Mouse (Mus musculus): ENCODE measurements around the gene Ube2e1.
"Not testable (repeated sequence)": the region's sequence is repeated elsewhere in the genome, so short reads cannot be mapped to it uniquely, and the experiment has no call there.

Gene Ube2e1

DNA sequence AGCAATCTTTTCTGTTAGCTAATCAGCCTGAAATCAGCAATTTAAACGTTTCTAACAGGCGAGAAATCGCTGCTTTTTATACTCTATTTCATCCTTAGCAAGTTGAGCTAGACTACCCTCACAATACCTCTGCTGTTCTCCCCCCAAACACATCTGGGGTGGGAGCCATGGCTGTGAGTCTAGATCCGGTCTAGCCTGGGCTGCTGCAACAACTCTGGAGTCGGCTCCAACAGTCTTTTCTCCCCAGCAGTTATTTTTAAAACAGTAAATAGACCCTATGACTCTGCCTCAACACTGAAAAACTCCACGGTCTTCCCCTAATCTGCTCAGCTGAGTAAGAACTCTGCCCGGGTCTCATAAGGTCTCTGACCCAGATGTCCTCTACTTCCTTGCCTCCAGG lies 91.5 kb downstream of the Ube2e1 start:
- DNase-seq: no peak

DNA sequence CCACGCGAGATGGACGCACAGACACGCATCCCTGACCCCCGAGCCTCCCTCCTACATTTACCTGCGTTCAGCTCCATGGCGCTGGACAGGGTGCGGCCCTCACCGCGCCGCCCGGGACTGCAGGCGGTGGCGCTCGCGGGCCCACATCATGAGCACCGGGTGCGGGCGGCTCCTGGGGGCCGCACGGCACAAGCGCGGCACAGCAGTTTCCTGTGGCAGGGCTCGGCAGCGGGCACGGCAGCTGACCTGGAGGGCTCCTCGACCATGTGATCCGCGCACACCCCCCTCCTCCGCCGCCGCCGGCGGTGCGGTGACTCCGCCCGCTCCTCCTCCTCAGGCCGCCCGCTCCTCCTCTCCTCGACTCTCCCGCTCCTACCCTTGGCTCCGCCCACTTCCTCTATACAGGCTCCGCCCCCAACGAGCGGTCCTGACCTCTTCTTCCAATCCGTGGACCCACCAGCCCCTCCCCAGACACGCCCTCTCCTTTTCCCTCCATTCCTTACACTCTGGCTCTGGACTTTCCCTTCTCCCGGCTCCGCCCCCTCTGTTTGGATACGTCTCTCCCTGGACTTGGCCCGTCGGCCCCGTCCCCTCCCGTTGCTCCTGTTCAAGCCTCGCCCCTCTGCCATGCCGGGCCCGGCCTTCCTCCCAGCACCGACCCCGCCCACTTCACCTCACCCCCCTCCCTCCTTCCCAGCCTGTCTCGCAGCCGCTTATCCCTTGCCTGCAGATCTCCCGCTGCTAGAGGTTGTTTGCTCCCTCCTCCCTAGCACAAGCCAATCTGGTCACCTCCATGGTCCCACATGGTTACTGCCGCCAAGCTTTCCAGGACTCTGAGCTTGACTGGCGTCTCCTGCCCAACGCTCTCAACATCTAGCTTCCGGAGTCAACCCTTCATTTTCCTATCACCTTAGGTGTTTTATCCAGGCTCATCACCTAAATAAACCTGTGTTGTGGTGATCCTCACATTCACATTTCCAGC lies 92.6 kb downstream of the Ube2e1 start, which contains the start of gene Nr1d2:
Gene Nr1d2, minus strand, starts transcription at position 378 of the 982 bp plus-strand sequence.
- peak; percentile 99 for DNase-seq

DNA sequence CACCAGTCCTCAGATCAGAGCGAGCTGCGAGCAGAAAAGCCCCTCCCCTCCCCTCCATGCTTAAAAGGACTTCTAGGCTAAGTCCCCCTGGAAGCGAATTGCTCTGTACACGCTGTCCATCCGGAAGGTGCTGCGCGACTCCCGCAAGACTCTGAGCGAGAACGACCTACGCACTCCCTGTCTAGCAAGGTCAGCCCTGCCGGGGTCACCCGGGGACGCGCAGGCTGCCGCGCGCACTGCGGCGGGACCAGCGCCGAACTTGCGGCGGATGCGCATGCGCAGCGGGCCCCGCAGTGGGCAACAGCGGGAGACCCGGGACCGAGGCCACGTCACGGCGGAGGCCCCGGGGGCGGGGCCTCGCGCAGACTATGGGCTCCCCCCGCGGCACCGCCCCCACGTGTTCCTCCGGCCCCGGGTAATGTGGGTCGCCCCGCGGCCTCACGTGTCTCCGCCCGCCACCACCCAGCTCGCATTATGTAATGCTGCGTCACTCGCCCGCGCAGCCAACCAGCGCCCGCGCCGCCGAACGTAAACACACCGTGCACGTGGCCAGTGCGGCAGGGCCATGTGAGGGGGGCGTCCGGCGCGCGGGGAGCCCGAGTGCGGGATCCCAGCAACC lies 93.4 kb downstream of the Ube2e1 start:
- DNase-seq: peak; percentile 98

DNA sequence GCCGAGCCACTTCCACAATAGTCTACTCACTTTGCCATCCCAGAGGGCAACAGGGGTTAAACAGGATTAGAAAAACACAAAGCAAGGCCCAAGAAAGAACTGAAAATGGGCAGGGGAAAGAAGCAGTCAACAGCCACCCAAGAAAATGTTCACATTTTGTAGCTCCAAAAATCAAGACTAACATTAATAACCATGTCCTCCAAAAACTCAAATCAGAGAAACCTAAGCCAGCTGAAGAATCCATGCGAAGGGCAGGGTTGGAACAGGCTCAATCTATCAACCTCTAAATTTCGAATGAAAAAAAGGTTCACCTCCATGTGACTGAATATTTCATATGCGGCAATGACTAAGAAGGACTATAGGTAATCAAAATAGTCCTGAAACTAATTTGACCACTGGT lies 94.3 kb downstream of the Ube2e1 start:
- DNase-seq: no peak

DNA sequence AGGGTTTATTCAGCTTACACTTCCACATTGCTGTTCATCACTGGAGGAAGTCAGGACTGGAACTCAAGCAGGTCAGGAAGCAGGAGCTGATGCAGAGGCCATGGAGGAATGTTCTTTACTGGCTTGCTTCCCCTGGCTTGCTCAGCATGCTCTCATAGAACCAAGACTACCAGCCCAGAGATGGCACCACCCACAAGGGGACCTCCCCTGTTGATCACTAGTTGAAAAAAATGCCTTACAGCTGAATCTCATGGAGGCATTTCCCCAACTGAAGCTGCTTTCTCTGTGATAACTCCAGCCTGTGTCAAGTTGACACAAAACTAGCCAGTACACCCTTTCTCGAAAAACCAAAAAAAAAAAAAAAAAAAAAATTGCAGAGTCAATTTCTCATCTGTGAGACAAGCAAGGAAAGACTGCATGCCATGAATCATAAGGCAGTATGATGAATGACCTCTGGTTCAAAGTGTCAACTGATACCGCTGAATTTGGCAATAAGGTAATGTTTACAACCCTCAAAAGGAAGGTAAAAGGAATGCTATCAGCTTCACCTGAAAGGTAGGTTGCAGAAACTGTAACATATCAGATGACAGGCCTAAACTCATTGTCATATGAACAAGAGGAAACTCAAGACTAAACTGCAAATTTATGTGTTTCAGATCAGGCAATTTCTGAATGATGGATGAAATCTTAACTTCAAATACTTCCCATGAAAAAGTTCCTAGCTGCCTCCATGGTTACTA lies 95.0 kb downstream of the Ube2e1 start:
- not testable (repeated sequence) for DNase-seq

DNA sequence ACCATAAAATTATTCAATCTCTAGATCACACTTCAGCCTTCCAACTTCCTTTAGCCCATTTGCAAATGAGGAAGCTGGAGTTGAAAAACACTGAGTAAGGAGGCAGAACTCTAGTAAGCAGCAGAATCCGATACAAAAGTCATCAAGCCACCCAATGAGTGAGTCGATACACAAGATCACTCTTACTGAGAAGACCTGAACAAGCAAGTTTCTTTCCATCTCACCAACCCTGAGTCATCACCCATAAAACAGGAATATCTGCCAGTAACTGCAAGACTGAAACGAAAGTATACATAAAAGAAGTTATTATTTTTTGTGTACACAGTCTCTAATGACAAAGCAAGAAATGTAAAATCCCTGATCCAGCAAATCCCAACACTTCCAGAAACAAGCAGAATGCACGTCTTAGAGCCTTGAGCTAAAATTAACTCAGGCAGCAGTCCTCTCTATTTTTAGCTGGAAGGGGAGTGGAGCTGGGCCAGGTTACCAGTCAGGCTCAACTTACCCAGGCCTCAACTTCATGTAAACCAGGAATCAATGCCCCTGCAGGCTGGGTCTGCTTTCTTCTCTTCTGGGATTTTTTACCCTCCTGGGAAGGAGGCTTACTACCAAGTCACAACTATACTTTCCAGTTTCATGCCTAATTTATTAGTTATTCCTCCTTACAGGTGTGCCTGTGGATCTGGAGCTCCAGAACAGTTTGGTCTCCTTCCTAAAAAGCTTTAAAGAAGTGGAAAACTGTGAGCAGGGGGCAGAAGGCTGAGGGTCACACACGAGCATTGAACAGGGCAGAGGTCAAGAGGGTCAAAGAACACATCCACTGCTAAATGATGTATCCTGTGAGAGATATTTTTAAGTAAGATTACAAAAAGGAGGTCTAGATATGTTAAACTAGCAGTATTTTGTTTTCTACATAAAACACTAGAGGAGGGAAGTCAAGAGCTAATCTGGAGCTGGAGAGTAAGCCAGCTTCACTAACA lies 97.4 kb downstream of the Ube2e1 start:
- DNase-seq: no peak

DNA sequence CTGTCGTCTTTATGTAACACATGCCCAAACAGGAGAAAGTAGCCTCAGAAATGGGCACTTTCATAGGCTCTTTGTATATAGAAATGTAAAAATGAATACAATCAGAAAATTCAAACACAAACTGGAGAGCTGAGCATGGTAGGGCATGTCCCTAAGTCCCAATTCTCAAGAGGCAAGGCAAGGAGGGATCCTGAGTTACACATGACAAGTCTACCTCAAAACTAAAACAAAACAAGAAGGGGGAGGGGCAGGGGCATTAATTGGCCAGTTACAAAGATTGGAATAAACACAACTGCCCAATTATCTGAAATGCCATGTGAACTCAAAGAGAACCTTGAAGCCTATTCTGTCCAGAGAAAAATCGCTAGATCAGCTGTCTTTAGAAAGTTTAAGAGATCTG lies 98.6 kb downstream of the Ube2e1 start:
- DNase-seq: no peak
